Mouse (Mus musculus) intestine, embryonic 16.5 days (tissue): ENCODE measurements around the gene Mllt6. TPM values are rescaled to one million over a fixed set of nuclear protein-coding genes. Genes with fewer than 3 reads are reported as not detected.
A peak's percentile ranks its signal among the peaks of the same experiment; 100 is the strongest.
"Not testable (repeated sequence)": the region's sequence is repeated elsewhere in the genome, so short reads cannot be mapped to it uniquely, and the experiment has no call there.

Experiments
- ATAC-seq: fragments of 200-750 bp; cut with Nextera tagmentation; 2 replicates; pipeline ENCODE4 v1.8.0; 2017; ENCODE audit warnings: moderate TSS enrichment, moderate library complexity
- H3K27ac ChIP-seq: fragments of 300-500 bp; sonication (generic); 2 replicates; pipeline ENCODE4 v1.5.1; 2014; ENCODE audit warnings: mild to moderate bottlenecking, low read length
- H3K27me3 ChIP-seq: fragments of 300-500 bp; sonication (generic); replicated peaks from 2 replicates; pipeline ENCODE4 v1.6.1; 2014; ENCODE audit warnings: low read length, control low read depth, mixed read lengths; ENCODE audit not compliant: control insufficient read depth, insufficient read depth
- H3K36me3 ChIP-seq: fragments of 300-500 bp; sonication (generic); 2 replicates; pipeline ENCODE4 v1.6.1; 2014; ENCODE audit warnings: low read length, control low read depth; ENCODE audit not compliant: control insufficient read depth, insufficient read depth
- H3K4me1 ChIP-seq: fragments of 300-500 bp; sonication (generic); 2 replicates; pipeline ENCODE4 v1.6.1; 2014; ENCODE audit warnings: low read length, control low read depth, mixed read lengths; ENCODE audit not compliant: control insufficient read depth, insufficient read depth
- H3K4me2 ChIP-seq: fragments of 300-500 bp; sonication (generic); 2 replicates; pipeline ENCODE4 v1.6.1; 2014; ENCODE audit warnings: low read depth, low read length, control low read depth
- H3K4me3 ChIP-seq: fragments of 300-500 bp; sonication (generic); 2 replicates; pipeline ENCODE4 v1.5.1; 2014; ENCODE audit warnings: mild to moderate bottlenecking, low read length
- H3K9ac ChIP-seq: fragments of 300-500 bp; sonication (generic); 2 replicates; pipeline ENCODE4 v1.6.1; 2014; ENCODE audit warnings: low read depth, low read length
- H3K9me3 ChIP-seq: fragments of 300-500 bp; sonication (generic); 2 replicates; pipeline ENCODE4 v1.6.1; 2016; ENCODE audit warnings: low read length, control low read depth; ENCODE audit not compliant: control insufficient read depth
- WGBS: fragments of 180-500 bp; shearing (Covaris S2); extraction: QIAGEN DNeasy Blood & Tissue Kit; methylation state at CpG from one replicate; pipeline ENCODE4 v1.1.7; 2014; 5-methylcytosine and 5-hydroxymethylcytosine counted together
- polyA plus RNA-seq: library from polyadenylated mRNA; unstranded; fragments of >200 nt; fragmentation: Nextera tagmentation; extraction: Ambion mirVana; gene quantifications from 2 replicates; pipeline ENCODE4 v1.2.1, GENCODE M21; 2015

Mllt6 gene
- polyA plus RNA-seq, 1 experiment from 2014 or later = 2.6 TPM

DNA sequence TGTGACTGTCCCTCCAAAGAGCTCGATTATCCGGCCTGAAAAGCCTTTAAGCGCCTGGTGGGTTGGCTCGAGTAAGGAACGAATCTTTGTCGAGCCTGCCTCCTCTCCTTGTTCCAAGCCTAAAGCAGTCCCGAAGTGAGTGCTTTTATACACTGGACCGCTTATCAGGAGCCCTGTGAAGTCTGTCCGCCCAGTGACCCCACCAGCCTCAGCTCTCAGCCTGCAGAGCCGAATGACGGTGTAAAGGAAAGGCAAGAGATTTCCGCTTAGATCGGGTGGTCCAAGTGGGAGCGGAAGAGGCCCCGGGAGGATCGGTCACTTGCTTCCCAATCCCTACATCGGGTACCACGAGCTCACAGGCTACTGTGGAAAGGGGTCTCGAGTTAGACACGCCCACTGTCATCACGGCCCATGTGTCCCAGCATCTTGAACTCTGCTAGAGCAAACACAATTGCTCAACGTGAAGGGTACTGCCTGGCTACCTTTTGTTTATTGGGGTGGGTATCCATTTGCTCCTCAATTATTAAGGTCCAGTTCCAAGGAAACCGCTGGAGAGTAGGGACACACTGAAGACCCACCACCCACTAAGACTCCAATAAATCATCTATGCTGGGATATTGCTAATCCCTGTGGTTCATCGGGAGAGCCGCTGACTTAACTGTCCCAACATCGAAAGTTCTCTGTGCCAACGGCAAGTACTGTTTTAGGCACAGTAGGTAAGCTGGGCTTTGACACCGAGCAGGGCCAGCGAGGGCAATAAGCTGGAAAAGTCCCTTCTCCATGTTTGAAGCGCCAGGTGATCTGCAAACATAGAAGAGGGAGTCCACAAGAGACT lies 37.7 kb downstream of the Mllt6 start:
- H3K9ac ChIP-seq = peak overlapping the region; percentile 89
- no peaks in the 10 kb centered on the region for H3K36me3 ChIP-seq
- no peak for ATAC-seq
- 15% methylated on average over 30 of the region's 30 CpGs for WGBS
- peak overlapping the region; percentile 84 for H3K4me3 ChIP-seq
- H3K27ac ChIP-seq = peak overlapping the region; percentile 100
- no peaks in the 10 kb centered on the region for H3K9me3 ChIP-seq
- H3K4me2 ChIP-seq = peak overlapping the region; percentile 93
- H3K27me3 ChIP-seq = no peaks in the 10 kb centered on the region
- H3K4me1 ChIP-seq = peaks cover 45% of the 10 kb centered on the region

DNA sequence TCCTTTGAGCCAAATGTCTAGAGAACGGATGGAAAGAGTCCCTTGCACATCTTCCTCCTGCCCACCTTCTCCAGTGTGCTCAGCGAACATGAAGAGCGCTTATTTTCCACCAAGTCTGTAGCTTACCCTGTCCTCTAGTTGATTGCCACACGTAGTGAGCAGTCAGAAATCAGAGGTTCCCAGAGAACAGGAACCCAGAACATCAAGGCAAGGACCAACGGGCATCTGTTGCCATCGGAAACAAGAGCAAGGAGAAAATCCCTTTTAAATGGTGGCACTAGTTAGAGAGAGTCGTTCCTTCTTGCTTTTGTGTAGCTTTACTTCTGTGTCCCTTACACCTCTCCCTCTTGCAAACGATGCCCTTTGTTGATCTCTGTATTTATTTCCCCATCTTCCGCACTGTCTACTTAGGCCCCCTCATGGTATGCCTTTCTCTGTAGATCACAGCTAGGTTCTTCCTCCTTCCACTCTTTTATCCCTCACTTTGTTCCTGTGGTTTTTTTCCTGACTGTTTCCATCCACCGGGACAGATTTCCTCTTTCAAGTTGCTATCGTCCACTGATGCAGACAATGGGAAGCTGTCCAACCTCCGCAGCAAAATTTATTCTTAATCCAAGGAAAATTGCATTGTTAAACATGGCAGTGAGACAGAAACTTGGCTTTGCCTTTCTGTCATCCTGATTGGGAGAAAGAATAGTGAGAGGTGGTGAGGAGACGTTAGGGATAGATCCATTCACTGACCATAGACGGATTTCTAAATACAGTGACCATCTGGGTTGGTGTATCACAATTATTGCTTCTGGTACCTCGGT lies 38.6 kb downstream of the Mllt6 start:
- peak overlapping the region; percentile 93 for H3K4me2 ChIP-seq
- H3K4me3 ChIP-seq = peak overlapping the region; percentile 73
- peaks cover 3% of the 10 kb centered on the region; the same call in 1 of the 2 replicates for H3K36me3 ChIP-seq
- no peak overlapping the region; the same call in 1 of the 2 replicates for H3K27ac ChIP-seq
- no peak for ATAC-seq
- H3K9ac ChIP-seq = peak overlapping the region; percentile 76; the same call in 1 of the 2 replicates
- peaks cover 36% of the 10 kb centered on the region for H3K4me1 ChIP-seq
- no peaks in the 10 kb centered on the region for H3K27me3 ChIP-seq
- WGBS = 53% methylated on average over 15 of the region's 15 CpGs
- no peaks in the 10 kb centered on the region for H3K9me3 ChIP-seq

DNA sequence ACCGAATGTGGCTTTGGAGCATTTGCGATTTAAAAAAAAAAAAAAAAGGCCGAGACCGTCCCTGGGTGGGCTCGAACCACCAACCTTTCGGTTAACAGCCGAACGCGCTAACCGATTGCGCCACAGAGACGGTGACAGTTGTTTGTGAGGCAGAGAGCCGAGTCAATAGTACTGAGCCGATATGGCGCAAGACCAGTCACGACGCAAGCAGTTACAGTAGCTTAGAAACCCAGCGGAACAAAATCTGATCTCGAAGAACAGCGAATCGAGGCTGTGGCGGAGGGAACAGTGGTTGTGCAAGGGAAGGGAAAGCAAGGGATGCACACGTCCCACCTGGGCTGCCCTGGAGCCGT lies 39.2 kb downstream of the Mllt6 start:
- under 1% methylated on average over 24 of the region's 24 CpGs for WGBS
- peak; percentile 3; the same call in 1 of the 2 replicates for ATAC-seq
- H3K4me3 ChIP-seq = peak overlapping the region; percentile 73

DNA sequence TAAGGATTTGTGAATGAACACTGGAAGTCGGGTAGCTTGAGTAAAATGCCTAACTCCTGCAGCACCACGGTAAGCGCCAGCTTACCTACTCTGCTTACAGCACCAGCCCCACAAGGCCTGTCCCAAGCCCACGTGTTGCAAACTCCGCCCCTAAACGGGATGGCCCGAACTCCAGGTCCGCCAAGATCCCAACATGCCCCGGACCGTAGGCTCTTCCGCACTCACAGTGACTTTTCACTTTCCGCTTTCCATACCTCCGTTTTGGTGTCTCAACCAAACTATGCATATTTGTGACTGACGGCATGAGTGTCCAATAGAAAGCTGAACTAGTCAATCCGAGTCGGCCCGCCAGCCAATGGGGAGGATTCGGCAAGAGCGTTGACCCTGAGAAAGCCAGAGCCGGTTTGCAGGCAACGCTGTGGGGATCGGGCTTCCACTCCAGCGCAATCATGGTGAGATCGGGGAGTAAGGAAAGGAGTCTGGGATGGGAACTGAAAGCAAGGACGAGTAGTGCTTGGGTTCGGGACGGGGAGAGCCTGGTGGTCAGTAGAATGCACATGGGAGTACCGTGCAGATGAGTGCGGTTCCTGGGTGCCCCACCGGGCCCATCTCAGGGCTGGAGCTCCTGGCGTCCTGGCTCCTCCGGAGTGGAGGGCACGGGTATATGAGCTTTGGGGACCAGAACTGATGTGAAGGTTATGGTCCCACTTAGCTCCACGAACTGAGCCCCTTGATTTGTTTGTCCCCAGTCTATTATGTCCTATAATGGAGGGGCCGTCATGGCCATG lies 40.0 kb downstream of the Mllt6 start, which contains the start of gene Psmb3:
Psmb3 (plus strand) TSS at position 361 of the 788 bp plus-strand sequence.
- Histone ChIP-seq H3K9ac (peak within 1 kb of the TSS; percentile 76), H3K4me2 (peak within 1 kb of the TSS; percentile 84), H3K9me3 (no peaks in the 10 kb centered on the region), H3K27ac (peak within 1 kb of the TSS; percentile 85), H3K4me3 (peak within 1 kb of the TSS; percentile 73), H3K27me3 (no peaks in the 10 kb centered on the region), H3K36me3 (peaks cover 9% of the 10 kb centered on the region; the same call in 1 of the 2 replicates), H3K4me1 (peaks cover 23% of the 10 kb centered on the region)
- peak; percentile 89 for ATAC-seq
- under 1% methylated on average over 35 of the region's 35 CpGs for WGBS

More for the DNA sequence above, 39.2 kb downstream of the Mllt6 start:
- H3K9ac ChIP-seq = peak overlapping the region; percentile 76
- peaks cover 30% of the 10 kb centered on the region for H3K4me1 ChIP-seq
- no peaks in the 10 kb centered on the region for H3K27me3 ChIP-seq
- H3K27ac ChIP-seq = peak overlapping the region; percentile 85
- peak overlapping the region; percentile 84 for H3K4me2 ChIP-seq
- peaks cover 9% of the 10 kb centered on the region; the same call in 1 of the 2 replicates for H3K36me3 ChIP-seq
- no peaks in the 10 kb centered on the region for H3K9me3 ChIP-seq

DNA sequence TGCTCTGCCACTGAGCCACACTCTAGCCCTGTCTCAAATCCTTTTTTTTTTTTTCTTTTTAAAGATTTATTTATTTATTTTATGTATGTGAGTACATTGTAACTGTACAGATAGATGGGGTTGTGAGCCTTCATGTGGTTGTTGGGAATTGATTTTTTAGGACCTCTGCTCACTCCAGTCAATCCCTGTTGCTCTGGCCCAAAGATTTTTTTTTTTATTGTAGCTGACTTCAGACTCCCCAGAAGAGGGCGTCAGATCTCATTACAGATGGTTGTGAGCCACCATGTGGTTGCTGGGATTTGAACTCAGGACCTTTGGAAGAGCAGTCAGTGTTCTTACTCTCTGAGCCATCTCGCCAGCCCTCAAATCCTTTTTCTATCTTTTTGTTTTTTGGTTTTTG lies 46.9 kb downstream of the Mllt6 start:
- not testable (repeated sequence) for H3K4me1 ChIP-seq, H3K9ac ChIP-seq, ATAC-seq, H3K27me3 ChIP-seq, H3K4me2 ChIP-seq, H3K9me3 ChIP-seq, H3K4me3 ChIP-seq, H3K27ac ChIP-seq
- peaks cover 25% of the 10 kb centered on the region for H3K36me3 ChIP-seq
- 86% methylated on average over 2 of the region's 2 CpGs for WGBS

DNA sequence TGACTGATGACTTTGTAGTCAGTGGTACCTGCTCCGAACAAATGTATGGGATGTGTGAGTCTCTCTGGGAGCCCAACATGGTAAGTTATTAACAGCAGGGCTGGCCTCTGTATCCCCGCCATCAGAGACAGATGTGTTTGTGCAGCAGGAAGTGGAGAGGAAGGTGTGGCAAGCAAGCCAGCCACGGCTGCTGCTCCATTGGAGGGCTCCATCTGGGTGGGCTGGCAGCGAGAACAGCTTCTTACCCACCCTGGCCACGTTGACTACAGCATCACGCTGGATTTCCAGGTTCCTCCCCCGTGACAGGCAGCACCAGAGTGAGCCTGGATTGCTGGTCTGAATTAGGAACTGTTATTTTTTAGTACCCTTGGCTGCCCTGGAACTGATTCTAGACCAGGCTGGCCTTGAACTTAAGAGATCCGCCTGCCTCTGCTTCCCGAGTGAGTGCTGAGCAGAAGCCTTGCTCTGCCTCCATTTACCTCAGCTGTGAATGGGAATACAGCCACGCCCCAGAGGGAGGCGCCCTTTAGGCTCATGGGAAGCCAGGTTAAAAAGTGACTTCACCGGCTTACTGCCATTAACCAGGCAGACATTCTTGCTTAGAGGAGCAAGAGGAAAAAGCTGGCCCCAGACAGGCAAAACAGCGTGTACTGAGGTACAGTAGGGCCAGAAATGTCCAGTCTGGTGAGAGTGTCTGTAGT lies 48.1 kb downstream of the Mllt6 start:
- Histone ChIP-seq H3K27me3 (no peaks in the 10 kb centered on the region), H3K27ac (no peak overlapping the region), H3K9ac (no peak overlapping the region), H3K36me3 (peaks cover 25% of the 10 kb centered on the region), H3K4me1 (no peaks in the 10 kb centered on the region), H3K4me3 (no peak overlapping the region), H3K9me3 (no peaks in the 10 kb centered on the region), H3K4me2 (no peak overlapping the region)
- ATAC-seq = no peak; the same call in 1 of the 2 replicates
- WGBS = 77% methylated on average over 13 of the region's 13 CpGs

DNA sequence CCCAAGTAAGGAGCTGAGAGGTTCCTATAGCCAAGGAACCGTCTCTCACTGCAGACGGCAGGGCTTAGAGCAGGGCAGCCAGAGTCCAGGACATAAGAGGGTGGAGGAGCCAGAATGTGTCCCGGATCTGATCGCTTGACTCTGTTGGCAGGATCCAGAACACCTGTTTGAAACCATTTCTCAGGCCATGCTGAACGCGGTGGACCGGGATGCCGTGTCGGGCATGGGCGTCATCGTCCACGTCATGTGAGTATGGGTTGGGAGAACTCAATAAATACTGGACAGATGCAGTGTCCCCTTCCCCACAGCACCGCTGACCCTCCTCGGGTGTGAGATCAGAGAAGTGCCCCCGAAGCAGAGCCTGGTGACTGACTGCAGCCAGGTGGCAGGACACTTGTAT lies 49.1 kb downstream of the Mllt6 start:
- peaks cover 20% of the 10 kb centered on the region for H3K36me3 ChIP-seq
- no peak for ATAC-seq
- no peak overlapping the region for H3K9ac ChIP-seq
- H3K4me2 ChIP-seq = no peak overlapping the region
- H3K9me3 ChIP-seq = no peaks in the 10 kb centered on the region
- no peaks in the 10 kb centered on the region for H3K27me3 ChIP-seq
- no peak overlapping the region for H3K4me3 ChIP-seq
- H3K27ac ChIP-seq = no peak overlapping the region
- 89% methylated on average over 15 of the region's 15 CpGs for WGBS
- H3K4me1 ChIP-seq = no peaks in the 10 kb centered on the region

DNA sequence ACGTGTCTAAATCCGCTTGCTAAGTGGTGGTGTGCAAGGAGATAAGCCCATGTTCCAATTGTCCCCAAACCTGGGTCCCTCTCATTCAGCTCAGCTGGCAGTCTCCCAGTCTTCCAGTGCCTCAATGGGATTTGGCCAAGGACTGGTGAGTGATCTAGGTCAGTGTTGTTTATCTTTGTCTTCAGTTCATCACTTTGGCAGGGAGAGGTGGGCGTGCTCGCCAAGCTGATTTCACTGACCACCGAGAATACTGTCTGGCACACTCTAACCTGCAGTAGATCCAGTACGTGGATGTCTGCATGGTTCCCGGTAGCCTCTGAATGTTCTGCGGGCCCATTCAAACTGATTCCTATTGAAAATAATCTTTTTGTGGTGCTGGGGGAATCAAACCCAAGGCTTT lies 50.7 kb downstream of the Mllt6 start:
- no peak for ATAC-seq
- Histone ChIP-seq H3K27ac (no peak overlapping the region), H3K9me3 (no peaks in the 10 kb centered on the region), H3K9ac (no peak overlapping the region), H3K27me3 (no peaks in the 10 kb centered on the region), H3K4me2 (no peak overlapping the region), H3K36me3 (peaks cover 23% of the 10 kb centered on the region), H3K4me1 (no peaks in the 10 kb centered on the region), H3K4me3 (no peak overlapping the region)
- 87% methylated on average over 8 of the region's 8 CpGs for WGBS
